11 mouse cellular contexts compared by ENCODE assay signal in genomic region chr7:88206223-88206827, GRCm38 (mm10).
DNase-seq lines count a peak whose midpoint lies in the region; ATAC-seq lines count a peak whose summit lies in the region.
"Had no signal": no experiment of that assay in that cellular context is flagged by ENCODE, and none has a peak within 500 bp of the region (broad histone marks: within the 10 kb centered on the region; RNA-seq: fewer than 3 reads in every experiment).

No protein-coding gene starts in this region.

- H3K4me1 ChIP-seq in midbrain, embryonic 12.5 days, result peaks cover 10% of the 10 kb centered on the region
- H3K4me1 ChIP-seq in midbrain, embryonic 16.5 days (ENCODE audit: control insufficient read depth, insufficient read depth, low read length), result peaks cover 7% of the 10 kb centered on the region; the same call in 1 of the 2 replicates
- H3K4me1 ChIP-seq in forebrain, embryonic 11.5 days (replicated peaks; ENCODE audit: control insufficient read depth, insufficient read depth, low read length), result peaks cover 2% of the 10 kb centered on the region; the same call in 1 of the 2 replicates

- H3K9me3 ChIP-seq in midbrain, embryonic 12.5 days, result no peaks in the 10 kb centered on the region
- H3K9me3 ChIP-seq in midbrain, embryonic 16.5 days (replicated peaks; ENCODE audit: control insufficient read depth, low read length, poor library complexity, severe bottlenecking), result no peaks in the 10 kb centered on the region
- H3K9me3 ChIP-seq in forebrain, embryonic 11.5 days (ENCODE audit: control insufficient read depth, low read length), result no peaks in the 10 kb centered on the region

- no peak overlapping the region for H3K9ac ChIP-seq in midbrain, embryonic 12.5 days (replicated peaks)
- H3K9ac ChIP-seq in midbrain, embryonic 16.5 days (ENCODE audit: low read depth, low read length), result no peak overlapping the region
- H3K9ac ChIP-seq in forebrain, embryonic 11.5 days (ENCODE audit: low read length), result no peak overlapping the region

- 46% methylated on average over 2 of the region's 2 CpGs for WGBS in midbrain, embryonic 12.5 days
- 45% methylated on average over 2 of the region's 2 CpGs for WGBS in midbrain, embryonic 16.5 days
- WGBS in forebrain, embryonic 11.5 days, result 41% methylated on average over 2 of the region's 2 CpGs

- no peaks in the 10 kb centered on the region for H3K27me3 ChIP-seq in midbrain, embryonic 12.5 days
- no peaks in the 10 kb centered on the region for H3K27me3 ChIP-seq in midbrain, embryonic 16.5 days (ENCODE audit: control insufficient read depth, insufficient read depth, low read depth, low read length)
- no peaks in the 10 kb centered on the region for H3K27me3 ChIP-seq in forebrain, embryonic 11.5 days (ENCODE audit: control insufficient read depth, insufficient read depth, low read length)
- H3K27me3 ChIP-seq: megakaryocyte, embryonic 14.5 days had no signal

- peak; percentile 35; the same call in 1 of the 2 replicates for ATAC-seq in midbrain, embryonic 12.5 days (ENCODE audit: low FRiP score, low read depth)
- ATAC-seq in midbrain, embryonic 16.5 days, result no peak
- peak; percentile 26; the same call in 1 of the 2 replicates for ATAC-seq in forebrain, embryonic 11.5 days (replicated peaks; ENCODE audit: low FRiP score)
- peak; percentile 48 for ATAC-seq in megakaryocyte, adult 5-6 weeks (ENCODE audit: poor library complexity, severe bottlenecking)
- ATAC-seq in frontal cortex, adult (ENCODE audit: low TSS enrichment), result no peak

- no peak overlapping the region for H3K4me3 ChIP-seq in midbrain, embryonic 12.5 days
- no peak overlapping the region for H3K4me3 ChIP-seq in midbrain, embryonic 16.5 days (ENCODE audit: low read depth, low read length)
- no peak overlapping the region for H3K4me3 ChIP-seq in forebrain, embryonic 11.5 days (ENCODE audit: low read depth, low read length)
- H3K4me3 ChIP-seq: gastrocnemius, adult 2 months; megakaryocyte, embryonic 14.5 days had no signal

- peak overlapping the region; percentile 13; the same call in 1 of the 2 replicates for H3K4me2 ChIP-seq in midbrain, embryonic 12.5 days (replicated peaks)
- H3K4me2 ChIP-seq in midbrain, embryonic 16.5 days (ENCODE audit: low read length), result no peak overlapping the region; the same call in 1 of the 2 replicates
- H3K4me2 ChIP-seq in forebrain, embryonic 11.5 days (ENCODE audit: low read depth, low read length, severe bottlenecking), result no peak overlapping the region

- no peak for DNase-seq in forebrain, embryonic 11.5 days (ENCODE audit: low spot score)
- peak; percentile 45 for DNase-seq in thymus, postnatal 25 days
- no peak for DNase-seq in layer of hippocampus, postnatal 14 days (ENCODE audit: low spot score in 2 of 2)
- DNase-seq in adrenal gland, postnatal 14 days, result no peak
- DNase-seq: gastrocnemius, adult 2 months; heart, postnatal 14 days had no signal

- no peak overlapping the region for H3K27ac ChIP-seq in midbrain, embryonic 12.5 days (replicated peaks)
- H3K27ac ChIP-seq in midbrain, embryonic 16.5 days (ENCODE audit: low read length), result no peak overlapping the region
- H3K27ac ChIP-seq in forebrain, embryonic 11.5 days (ENCODE audit: low read depth, low read length), result peak overlapping the region; percentile 41; the same call in 1 of the 2 replicates
- H3K27ac ChIP-seq: gastrocnemius, adult 2 months had no signal

- H3K36me3 ChIP-seq in midbrain, embryonic 12.5 days, result no peaks in the 10 kb centered on the region
- H3K36me3 ChIP-seq in midbrain, embryonic 16.5 days (ENCODE audit: control insufficient read depth, insufficient read depth, low read length), result no peaks in the 10 kb centered on the region
- H3K36me3 ChIP-seq in forebrain, embryonic 11.5 days (ENCODE audit: control insufficient read depth, insufficient read depth, low read length), result no peaks in the 10 kb centered on the region

Comparison
In these comparisons a context has a peak if more than half of its experiments do, and no peak if none do; other contexts are left out.
1. ATAC-seq: peak in midbrain, embryonic 12.5 days (single experiment), forebrain, embryonic 11.5 days (single experiment) and megakaryocyte, adult 5-6 weeks (single experiment); none in midbrain, embryonic 16.5 days (single experiment) and frontal cortex, adult (single experiment).